Mouse (Mus musculus) adrenal gland, adult 2 months (tissue): ENCODE results near the gene Ncaph2. TPM values are rescaled to one million over a fixed set of nuclear protein-coding genes. Genes with fewer than 3 reads are reported as not detected.

Experiments
- DNase-seq: peaks from one replicate; pipeline ENCODE4 v3.0.0; 2021
- polyA plus RNA-seq: library from polyadenylated mRNA; depleted of rRNA; stranded (reverse); fragments of >200 nt; gene quantifications from 2 replicates; pipeline ENCODE4 v1.2.3, GENCODE M21; 2012
- total RNA-seq, 2 experiments: library from RNA; stranded (reverse); gene quantifications; 2 replicates each; pipeline ENCODE4 v1.2.3; 2021

The Ncaph2 gene
- total and polyA plus RNA-seq, 3 experiments = 61.7 to 102 (median 74.8) TPM

DNA sequence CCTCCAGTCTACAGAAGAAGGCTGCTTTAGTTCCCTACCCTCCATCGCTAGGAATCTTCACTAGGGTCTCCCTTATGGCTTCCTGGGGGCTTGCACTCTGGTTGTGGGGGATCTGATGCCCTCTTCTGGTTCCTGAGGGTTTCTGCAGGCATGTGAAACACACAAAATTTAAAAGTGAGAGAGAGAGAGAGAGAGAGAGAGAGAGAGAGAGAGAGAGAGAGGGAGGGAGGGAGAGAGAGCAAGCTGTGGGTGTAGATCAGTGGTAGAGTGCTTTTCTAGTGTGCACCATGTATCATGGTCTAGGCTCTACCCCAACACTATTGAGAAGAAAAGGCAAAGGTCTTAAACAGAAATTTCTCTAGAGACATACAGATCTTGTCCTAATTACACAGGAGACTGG, 13.8 kb upstream of the Ncaph2 start:
- DNase-seq = no peak

DNA sequence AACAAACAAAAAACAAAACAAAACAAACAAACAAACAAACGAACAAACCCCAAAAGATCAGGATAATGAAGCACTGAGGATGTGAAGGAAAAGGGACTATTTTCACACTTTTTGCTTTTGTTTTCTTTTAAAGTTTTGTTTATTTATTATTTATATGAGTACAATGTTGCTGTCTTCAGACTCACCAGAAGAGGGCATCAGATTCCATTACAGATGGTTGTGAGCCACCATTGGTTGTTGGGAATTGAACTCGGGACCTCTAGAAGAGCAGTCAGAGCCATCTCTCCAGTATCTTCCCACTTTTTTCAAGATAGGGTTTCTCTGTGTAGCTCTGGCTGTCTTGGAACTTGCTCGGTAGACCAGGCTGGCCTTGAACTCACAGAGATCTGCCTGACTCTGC, 12.2 kb upstream of the Ncaph2 start:
- no peak for DNase-seq

DNA sequence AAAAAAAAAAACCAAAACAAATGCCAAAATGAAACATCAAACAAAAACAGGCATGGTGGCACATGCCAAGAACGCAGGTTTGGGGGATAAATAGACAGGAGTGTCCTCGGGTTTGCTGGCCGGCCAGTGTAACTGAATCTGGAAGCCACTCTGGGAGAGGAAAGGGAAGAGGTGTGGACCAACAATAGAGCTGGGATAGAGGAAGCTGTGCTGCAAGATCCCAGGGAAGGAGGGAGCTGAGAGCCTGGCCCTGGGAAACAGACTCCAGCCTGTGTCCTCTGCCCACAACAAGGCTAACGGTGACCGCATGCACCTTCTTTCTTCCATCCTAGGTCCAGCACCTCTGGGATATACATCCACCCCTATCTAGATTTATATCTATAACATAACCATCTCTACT, 5.1 kb upstream of the Ncaph2 start:
- DNase-seq = no peak

DNA sequence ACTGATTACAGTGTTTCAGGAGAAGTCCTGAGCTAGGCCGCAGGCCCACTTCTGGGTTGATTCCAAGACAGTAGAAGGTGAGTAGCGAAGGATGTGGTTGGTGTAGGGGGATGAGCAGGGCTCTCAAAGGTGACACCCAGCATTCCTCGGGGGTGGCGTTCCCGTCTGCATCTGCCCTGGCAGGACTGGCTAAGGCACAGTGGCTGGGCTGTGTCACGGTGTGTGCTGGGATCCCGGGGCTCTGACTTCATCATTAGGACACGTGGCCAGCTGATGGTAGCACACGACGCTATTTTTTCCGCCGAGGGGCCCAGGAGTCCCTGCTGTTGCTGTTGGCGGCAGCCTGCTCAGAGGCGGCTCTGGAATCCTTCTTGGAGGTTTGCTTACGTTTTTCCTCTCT, 4.2 kb upstream of the Ncaph2 start:
- DNase-seq = no peak

DNA sequence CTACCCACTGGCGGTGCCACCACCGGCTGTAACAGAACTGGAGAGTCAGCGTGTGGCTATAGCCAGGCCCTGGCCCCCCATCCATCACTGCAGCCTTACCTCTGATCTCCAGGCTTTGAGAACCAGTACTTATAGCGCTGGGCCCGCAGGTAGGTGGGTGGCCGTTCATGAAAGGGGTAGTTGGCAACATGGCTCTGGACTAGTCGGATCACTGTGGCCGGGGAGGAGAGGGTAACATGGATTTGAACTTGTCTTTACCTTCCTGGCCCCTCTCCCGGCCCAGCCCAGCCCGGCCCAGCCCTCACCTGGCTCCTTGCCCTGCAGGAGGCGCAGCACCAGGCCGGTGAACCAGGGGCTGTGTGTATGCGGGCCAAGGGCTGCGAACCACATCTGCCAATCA, 3.5 kb upstream of the Ncaph2 start:
- no peak for DNase-seq

DNA sequence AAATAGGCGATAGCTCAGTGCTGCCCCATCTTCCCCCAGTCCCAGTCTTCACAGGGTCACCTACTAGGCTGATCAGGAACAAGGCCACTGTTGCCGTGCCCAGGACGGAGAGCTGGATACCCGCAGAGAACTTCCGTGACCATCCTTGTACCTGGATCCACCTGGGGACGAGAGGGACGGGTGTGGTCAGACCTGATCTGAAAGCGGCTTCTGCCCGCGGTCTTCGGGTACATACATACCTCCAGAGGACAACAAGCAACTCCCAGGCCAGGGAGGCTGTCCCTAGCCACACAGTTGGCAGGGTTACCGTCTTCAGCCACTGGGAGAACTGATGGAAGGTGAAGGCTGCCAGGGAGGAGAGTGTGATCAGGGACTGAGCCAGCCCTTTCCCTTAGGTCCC, 2.7 kb upstream of the Ncaph2 start:
- no peak for DNase-seq

DNA sequence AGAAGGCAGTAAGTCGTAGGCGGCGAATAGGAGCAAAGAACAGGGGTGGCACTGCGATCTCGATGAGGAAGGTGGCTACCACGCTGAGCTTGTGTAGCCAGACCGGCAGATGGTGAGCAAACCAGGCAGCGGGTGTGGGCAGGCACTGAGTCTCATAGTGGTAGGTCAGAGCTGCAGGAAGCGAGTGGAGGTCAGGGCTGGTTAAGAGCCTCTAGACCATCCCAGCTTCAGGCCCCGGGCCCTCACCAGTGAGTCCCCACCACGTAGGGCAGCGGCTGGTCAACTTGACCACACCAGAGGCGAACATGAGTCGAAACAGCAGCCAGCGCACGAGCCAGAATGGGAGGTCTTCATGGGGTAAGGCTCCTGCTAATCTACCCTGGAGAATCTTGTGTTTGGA, 1.7 kb upstream of the Ncaph2 start:
- DNase-seq = no peak

DNA sequence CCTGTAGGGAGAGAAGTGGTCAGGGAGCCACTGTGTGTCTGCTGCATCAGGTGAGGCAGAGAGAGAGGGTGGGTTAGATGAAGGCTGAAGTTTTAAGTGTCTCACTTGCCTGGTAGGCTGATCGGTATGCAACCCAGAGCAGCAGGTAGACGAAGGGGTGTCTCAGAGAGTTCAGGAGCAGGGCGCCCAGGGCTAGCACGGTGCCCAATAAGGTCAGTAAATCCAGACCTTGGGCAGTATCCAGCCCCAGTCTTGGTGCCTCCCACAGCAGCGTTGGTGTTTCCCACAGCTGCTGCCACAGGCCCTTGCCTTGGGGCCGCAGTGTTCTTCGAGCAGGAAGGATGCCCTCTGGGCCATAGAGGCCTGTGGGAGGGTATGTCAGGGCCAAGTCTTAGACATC, 1.1 kb upstream of the Ncaph2 start:
- no peak for DNase-seq

DNA sequence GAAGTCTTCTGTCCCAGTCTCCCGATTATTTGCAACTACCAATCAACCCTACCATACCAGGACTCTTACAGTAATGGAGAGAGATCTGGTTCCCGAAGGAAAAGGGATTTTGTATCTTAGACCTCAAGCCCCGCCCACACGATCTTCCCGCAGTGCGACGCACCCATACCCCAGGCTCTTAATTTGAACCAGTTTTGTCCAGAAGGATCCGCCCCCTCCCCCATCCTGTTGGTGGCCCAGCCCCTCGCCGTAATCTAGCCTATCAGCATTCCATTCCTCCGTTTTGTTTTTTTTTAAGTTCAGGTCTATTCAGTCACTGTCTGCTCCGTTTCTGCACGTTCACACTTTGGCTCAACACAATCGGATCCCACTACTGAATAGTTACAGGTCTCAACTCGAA, 853 bp downstream of the Ncaph2 start:
- peak; percentile 77 for DNase-seq

DNA sequence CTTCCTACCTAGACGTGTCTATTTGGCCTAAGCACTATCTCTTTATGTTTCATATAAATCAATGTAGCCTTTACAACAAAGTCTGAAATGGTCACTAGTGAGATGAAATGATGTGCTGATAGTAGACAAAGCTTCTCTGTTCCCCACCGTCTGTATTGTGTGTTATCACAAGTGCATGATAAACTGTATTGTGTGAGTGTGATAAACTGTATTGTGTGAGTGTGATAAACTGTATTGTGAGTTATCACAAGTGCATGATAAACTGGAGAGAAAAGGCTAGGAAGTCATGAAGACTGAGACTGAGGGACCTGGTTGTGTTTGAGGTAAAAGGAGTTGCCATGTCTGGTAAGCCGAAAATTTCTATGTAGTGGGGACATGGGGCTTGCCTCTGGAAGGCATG, 3.3 kb downstream of the Ncaph2 start:
- DNase-seq = no peak

DNA sequence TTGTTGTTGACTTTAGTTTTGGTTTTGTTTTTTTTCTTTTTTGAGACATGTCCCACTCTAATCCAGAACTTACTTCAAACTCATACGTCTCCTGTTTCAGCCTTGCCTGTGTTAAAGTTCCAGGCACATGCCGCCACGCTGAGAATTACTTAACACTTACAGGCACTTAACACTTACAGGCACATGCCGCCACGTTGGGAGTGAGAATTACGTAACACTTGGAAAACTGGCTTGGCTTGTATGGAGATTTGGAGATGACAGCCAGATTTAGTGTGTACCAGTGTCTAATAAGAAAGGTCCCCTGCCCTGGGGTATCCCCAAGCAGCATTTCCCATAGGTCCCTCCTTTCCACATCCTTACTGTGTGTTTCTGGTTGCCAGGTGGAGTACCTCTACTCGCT, 7.5 kb downstream of the Ncaph2 start:
- DNase-seq = no peak

DNA sequence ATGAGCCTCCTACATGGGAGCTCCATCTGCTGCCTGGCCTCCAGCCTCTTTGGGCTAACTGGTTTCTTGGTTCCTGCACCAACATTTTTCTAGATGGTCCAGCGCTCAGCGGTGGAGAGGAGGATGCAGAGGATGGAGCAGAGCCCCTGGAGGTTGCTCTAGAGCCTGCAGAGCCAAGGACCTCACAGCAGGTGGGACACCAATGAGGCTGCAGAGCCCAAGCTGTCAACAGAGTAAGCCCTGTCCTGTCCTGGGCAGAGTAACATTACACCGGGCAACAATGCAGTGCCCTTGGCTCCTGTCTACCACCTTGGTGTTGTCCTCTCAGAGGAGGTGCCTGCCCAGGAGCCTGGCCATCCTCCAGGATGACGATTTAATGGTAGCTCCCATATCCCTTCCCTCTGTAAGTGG, 9.6 kb downstream of the Ncaph2 start:
- no peak for DNase-seq

DNA sequence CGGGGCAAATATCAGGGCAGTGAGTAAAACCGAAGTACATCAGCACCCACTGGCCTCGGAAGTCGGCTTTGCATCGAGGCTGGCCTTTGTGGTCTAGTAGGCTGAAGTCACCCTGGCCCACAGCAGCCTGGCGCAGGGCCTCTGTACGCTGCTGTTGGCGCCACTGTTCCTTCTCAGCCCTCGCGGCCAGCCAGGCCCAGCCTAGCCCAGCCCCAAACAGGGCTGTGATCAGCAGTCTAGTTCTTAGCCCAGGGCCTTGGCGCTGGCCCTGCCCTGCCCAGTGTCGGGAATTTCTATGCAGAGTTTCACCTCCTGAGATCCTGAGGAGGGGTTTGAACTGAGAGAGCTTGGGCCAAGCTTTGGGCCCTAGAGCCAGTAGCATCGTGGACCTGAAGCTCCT, 16.5 kb downstream of the Ncaph2 start:
- no peak for DNase-seq

DNA sequence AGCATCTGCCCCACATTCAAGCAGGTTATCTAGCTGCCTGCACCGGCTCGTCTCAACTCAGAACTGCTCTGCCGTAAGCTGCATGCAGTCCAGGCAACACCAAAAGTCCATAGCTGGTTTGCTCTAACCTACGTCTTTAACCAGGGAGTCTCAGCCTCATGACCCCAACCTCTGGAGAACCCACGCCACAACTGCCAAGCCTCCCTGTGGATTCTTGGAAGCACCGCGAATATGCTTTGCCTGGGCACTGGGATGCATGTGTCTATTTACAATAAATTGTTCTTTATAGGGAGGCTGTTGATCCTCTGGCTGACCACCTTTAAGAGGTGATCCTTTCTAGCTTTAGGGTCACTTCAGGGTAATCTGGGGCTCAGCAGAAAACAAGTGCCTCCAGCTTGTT, 17.0 kb downstream of the Ncaph2 start:
- no peak for DNase-seq

DNA sequence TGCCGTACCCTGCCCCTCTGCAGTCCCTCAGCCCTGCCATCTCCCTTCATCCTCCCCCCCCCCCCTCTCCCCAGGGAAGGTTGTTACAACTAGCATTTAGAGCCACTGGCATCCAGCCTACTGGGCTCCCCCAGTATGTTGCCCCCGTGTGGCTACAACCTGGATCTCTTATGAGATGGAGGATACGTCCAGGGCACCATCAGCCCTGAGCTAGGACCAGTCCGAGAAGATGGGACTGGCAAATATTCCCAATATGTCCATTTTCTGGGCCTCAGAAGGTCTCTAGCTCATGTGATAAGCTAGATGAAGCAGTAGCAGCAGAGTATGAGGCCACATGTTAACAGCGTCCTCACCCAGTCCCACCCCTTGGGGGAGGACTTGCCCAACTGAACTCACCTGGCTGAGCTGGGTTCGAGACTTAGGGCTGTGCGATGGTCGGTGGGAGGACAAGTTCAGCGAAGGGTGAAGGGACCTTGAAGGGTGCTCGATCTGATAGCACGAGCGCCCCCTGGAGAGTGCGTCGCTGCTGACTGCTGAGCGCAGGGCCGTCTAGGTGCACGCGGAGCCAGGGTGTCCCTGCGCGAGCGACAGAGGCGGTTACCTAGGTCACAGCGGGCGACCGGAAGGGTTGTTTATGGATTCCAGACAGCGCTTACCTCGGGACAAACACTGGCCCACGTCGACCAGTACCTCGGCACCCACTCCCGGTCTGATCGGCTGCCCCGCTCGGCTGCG, 17.7 kb downstream of the Ncaph2 start:
- peak; percentile 90 for DNase-seq

DNA sequence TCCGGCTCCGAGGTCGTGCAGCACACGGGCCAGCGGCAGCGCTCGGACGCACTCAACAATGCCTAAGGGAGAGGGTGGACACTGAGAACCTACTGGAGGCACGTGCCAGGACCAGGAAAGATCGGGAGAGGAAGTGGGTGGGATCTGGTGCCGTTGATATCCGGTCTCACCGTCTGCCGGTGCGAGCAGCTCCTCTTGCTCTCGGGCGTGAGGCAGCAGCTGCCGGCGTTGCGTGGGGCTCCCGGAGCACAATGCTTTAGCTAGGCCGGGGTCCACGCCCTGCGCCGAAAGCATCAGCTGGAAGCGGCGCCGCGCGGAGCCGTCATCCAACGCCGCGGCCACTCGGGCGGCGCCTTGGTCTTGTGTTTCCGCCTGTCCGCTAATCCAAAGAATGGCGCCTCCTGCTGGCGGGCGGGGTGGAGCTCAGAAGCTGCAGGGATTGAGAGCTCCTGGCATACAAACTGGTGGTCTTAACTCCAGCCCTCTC, 18.3 kb downstream of the Ncaph2 start, which contains the start of gene Sco2:
TSS of gene Sco2 (minus strand) at position 85 of the 487 bp plus-strand sequence.
- peak; percentile 93 for DNase-seq

DNA sequence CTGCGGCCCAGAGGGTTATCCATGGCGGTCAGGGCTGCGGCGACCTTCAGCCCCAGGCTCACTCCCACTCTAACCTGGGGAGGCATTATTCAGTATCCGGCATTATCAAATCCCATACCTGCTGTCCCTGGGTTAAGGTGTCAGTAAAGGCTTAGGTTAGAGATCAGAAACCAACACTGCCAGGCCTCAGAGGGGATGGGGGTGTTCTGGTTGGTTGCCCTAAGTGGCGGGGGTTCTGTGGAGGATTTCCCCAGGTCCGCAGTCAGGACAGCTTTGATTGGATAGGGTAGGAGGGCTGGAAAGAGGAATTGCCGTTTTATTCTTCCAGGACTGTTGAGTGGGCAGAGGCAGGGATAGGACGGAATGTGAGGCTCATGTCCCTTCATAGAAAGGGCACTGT, 18.8 kb downstream of the Ncaph2 start:
- no peak for DNase-seq

DNA sequence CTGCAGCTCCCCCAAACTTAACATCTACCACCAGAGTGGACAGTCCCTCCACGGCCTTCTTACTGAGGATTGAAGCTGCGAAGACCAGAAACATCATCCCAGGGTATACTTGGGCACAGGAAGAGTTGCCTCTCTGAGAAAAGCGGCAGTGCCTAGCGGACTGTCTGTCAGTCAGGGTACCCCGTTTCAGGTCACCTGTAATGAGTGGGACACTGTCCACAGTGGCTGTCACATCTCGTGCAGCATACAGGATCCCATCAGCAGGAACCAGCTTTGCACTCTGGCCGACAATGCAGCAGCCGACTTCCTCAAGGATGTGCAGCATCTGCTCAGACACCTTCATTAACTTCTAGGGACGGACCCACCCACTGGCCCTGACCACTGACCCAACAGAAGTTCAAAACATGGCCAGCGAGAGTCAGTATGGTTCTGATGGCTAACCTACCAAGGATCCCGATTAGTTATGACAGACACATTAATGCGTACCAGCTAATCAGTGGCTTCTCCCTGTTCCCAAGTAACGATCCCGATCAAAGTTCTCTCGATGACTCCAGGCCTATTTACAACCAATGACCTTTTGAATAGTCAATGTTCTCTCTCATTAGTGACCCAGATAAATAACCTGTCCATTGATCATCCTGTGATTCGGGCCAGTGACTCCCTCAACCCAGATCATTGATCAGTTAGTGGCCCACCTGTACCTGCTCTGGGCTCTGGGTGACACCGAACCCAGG, 19.4 kb downstream of the Ncaph2 start:
- DNase-seq = no peak

DNA sequence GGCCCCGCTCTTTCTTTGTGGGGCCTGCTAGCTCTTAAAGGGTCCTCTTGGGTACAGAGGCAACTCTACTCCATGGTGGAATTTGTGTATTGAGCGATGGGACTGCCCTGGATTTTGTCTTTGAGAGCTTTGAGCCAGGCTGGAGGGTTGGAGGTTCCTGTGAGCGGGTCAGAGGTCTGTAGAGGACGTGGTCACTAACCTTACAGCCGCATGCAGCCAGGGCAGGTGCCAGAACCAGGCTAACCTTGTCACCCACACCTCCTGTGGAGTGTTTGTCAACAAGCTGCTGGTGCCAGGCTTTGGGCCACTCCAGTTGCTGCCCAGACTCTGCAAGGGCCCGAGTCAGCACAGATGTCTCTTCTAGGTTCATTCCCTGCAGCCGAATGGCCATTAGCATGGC, 20.5 kb downstream of the Ncaph2 start:
- DNase-seq = no peak

DNA sequence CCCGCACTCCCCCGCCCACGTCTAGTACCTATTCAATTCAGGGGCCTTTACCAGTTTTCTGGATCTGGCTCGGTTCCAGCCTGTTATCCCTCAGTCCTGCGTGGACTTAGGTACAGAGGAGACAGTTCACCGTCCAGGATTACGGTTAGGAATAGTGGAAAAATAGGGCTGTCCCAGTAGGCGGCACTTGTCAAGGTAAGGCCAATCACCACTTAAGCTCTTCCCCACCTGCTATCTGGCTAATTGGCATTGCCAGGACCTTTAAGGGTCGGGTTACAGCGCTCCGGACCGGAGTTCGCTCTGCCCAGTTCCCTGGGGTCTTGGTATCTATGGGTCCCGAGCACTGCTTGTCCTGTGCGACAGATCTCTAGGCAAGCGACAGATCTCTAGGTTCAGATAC, 21.4 kb downstream of the Ncaph2 start, which contains the start of gene Tymp:
TSS of gene Tymp (minus strand) at position 83 of the 400 bp plus-strand sequence.
- DNase-seq = no peak

DNA sequence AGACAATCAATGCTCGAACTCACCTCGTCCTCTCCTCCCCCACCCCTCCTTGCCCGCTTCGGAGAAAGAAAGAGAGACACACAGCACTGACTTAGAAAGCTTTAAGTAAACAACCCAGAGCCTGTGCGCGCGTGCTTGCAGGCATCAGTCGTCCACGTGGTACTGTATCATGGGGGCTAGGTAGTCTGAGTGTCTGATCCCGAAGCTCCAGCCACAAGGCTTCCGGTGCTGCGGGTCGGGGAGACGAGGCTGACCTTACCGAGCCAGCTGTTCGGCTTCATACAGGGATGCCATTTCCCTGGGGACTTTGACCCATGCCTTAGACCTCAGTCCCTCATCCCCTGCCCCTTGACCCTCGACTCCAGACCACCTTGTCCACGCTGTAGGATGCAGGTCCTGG, 21.8 kb downstream of the Ncaph2 start:
- no peak for DNase-seq

DNA sequence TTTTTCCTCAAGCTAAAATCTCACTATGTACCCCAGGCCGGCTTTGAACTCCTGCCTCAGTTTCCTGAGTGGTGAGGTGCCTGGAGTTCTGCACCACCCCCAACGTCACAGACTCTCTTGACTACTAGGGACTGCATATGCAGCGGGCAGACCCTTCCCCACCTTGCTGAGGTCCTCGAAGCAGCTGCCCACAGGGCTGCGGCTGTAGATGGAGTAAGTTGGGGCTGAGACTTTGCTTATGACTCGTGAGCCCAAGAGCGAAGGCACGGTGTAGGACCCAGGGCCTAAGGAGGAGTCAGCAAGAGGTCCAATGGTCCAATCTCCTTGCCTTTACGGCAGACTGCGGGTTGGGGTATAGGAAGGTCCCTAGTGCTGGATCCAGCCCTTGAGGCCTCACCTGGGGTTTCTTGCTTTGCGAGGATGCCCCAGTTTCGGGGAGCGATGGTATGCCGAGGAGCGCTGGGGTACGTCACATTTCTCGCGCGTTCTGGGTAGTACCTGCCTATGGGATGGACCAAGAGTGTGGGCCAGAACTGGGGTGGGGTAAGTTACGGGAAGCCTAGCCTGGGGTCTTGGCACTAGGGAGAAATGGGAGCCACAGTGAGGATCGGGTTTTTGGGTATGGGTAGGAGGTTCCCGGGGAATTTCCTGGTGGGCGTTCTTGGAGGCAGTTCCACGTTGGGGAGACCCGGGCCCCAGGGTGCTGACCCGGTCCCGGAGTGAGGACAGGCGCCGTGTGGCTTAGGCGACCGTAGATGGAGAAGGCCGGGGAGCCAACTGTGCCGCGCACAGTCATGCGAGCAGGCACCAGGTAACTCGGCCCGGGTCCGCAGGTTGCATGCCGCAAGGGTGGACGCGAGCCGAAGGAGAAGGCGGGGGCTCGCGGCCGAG, 22.7 kb downstream of the Ncaph2 start:
- no peak for DNase-seq
